Mouse (Mus musculus) neural tube, embryonic 14.5 days (tissue): Measurements from ENCODE around the gene Abhd16b. TPM values are rescaled to one million over a fixed set of nuclear protein-coding genes. Genes with fewer than 3 reads are reported as not detected.

ENCODE experiments used
- ATAC-seq: fragments of 200-750 bp; cut with Nextera tagmentation; 2 replicates; pipeline ENCODE4 v1.8.0; 2017; ENCODE audit warnings: low read depth, mild to moderate bottlenecking, moderate TSS enrichment, moderate library complexity
- H3K27ac ChIP-seq: fragments of 300-500 bp; sonication (generic); 2 replicates; pipeline ENCODE4 v1.5.1; 2014; ENCODE audit warnings: low read depth, mild to moderate bottlenecking, control low read depth, low read length, moderate library complexity, mixed read lengths
- H3K27me3 ChIP-seq: fragments of 300-500 bp; sonication (generic); 2 replicates; pipeline ENCODE4 v1.6.1; 2014; ENCODE audit warnings: low read length; ENCODE audit not compliant: control insufficient read depth, insufficient read depth
- H3K36me3 ChIP-seq: fragments of 300-500 bp; sonication (generic); 2 replicates; pipeline ENCODE4 v1.6.1; 2014; ENCODE audit warnings: low read length, mixed read lengths; ENCODE audit not compliant: control insufficient read depth, insufficient read depth
- H3K4me1 ChIP-seq: fragments of 300-500 bp; sonication (generic); 2 replicates; pipeline ENCODE4 v1.6.1; 2014; ENCODE audit warnings: low read length; ENCODE audit not compliant: control insufficient read depth, insufficient read depth
- H3K4me2 ChIP-seq: fragments of 300-500 bp; sonication (generic); 2 replicates; pipeline ENCODE4 v1.6.1; 2014; ENCODE audit warnings: mild to moderate bottlenecking, low read depth, low read length, control low read depth
- H3K4me3 ChIP-seq: fragments of 300-500 bp; sonication (generic); 2 replicates; pipeline ENCODE4 v1.5.1; 2014; ENCODE audit warnings: low read depth, low read length, control low read depth, mixed read lengths
- H3K9ac ChIP-seq: fragments of 300-500 bp; sonication (generic); replicated peaks from 2 replicates; pipeline ENCODE4 v1.6.1; 2014; ENCODE audit warnings: low read depth, mild to moderate bottlenecking, control low read depth, low read length, mixed read lengths
- H3K9me3 ChIP-seq: fragments of 300-500 bp; sonication (generic); 2 replicates; pipeline ENCODE4 v1.6.1; 2016; ENCODE audit warnings: low read length; ENCODE audit not compliant: control insufficient read depth
- WGBS: fragments of 180-500 bp; shearing (Covaris S2); extraction: QIAGEN DNeasy Blood & Tissue Kit; methylation state at CpG from one replicate; pipeline ENCODE4 v1.1.7; 2014; 5-methylcytosine and 5-hydroxymethylcytosine counted together
- polyA plus RNA-seq: library from polyadenylated mRNA; unstranded; fragments of >200 nt; fragmentation: Nextera tagmentation; extraction: Ambion mirVana; gene quantifications from 2 replicates; pipeline ENCODE4 v1.2.1, GENCODE M21; 2014

Gene Abhd16b
- polyA plus RNA-seq, 1 experiment from 2014 or later, result not detected

DNA sequence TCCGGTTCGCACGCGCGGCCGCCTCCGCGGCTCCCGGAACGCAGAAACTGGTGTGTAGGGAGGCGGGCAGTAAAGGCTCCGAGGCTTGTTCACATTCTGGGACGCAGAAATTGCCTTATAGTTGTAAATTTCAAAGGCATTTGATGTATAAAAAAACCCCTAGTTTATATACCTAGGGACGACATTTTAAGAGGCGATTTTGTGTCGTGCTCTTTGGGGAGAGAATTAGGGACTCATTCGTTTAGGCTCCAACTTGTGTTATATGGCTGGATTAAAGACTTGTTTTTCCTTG lies 27.9 kb downstream of the Abhd16b start:
- H3K4me3 ChIP-seq, result peak overlapping the region; percentile 95
- WGBS, result 1% methylated on average over 17 of the region's 17 CpGs
- peaks cover 20% of the 10 kb centered on the region for H3K4me1 ChIP-seq
- no peaks in the 10 kb centered on the region for H3K9me3 ChIP-seq
- no peak for ATAC-seq
- no peaks in the 10 kb centered on the region for H3K27me3 ChIP-seq
- H3K36me3 ChIP-seq, result peaks cover 14% of the 10 kb centered on the region
- H3K4me2 ChIP-seq, result peak overlapping the region; percentile 70
- peak overlapping the region; percentile 80 for H3K9ac ChIP-seq
- H3K27ac ChIP-seq, result peak overlapping the region; percentile 94

GRCm38 (mm10) chr2:181521491-181521890 lies 28.5 kb downstream of the Abhd16b start:
- Histone ChIP-seq H3K4me3 (peak overlapping the region; percentile 95), H3K4me1 (peaks cover 20% of the 10 kb centered on the region), H3K9ac (peak overlapping the region; percentile 80), H3K4me2 (peak overlapping the region; percentile 70), H3K36me3 (peaks cover 8% of the 10 kb centered on the region), H3K27ac (no peak overlapping the region), H3K27me3 (no peaks in the 10 kb centered on the region), H3K9me3 (no peaks in the 10 kb centered on the region)
- ATAC-seq, result no peak
- WGBS, result 55% methylated on average over 10 of the region's 10 CpGs

- Histone ChIP-seq H3K9ac (no peak overlapping the region), H3K36me3 (no peaks in the 10 kb centered on the region), H3K27ac (no peak overlapping the region), H3K4me1 (peaks cover 20% of the 10 kb centered on the region), H3K9me3 (no peaks in the 10 kb centered on the region), H3K4me3 (no peak overlapping the region), H3K4me2 (no peak overlapping the region), H3K27me3 (no peaks in the 10 kb centered on the region)
- WGBS, result 72% methylated on average over 5 of the region's 5 CpGs
- no peak for ATAC-seq
Measured at GRCm38 (mm10) chr2:181522811-181523210, 29.8 kb downstream of the Abhd16b start.

DNA sequence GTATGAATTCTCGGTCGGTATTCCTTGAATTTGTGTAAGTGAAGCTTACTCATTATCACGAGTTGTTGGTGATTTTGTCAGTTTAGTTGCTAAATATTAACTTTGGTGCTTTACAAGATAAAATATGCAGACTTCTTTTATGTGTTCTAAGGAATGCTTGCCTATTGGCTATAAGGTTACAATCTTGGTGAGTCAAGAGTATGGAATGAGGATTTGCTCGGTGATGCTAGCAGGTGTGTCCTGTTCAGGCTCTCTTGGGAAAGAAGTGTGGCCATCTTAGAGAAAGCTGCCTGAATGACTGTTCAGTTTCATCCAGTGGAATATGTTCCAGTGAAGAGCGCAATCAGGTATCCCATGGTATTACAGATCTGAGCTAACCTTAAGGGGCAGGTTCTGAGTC lies 32.5 kb downstream of the Abhd16b start:
- no peak overlapping the region for H3K4me3 ChIP-seq
- 95% methylated on average over 5 of the region's 5 CpGs for WGBS

GRCm38 (mm10) chr2:181529076-181529475 lies 36.1 kb downstream of the Abhd16b start:
- H3K27me3 ChIP-seq, result no peaks in the 10 kb centered on the region
- no peak overlapping the region for H3K4me2 ChIP-seq
- no peak overlapping the region for H3K27ac ChIP-seq
- 89% methylated on average over 1 of the region's 1 CpGs for WGBS
- no peak for ATAC-seq
- H3K4me1 ChIP-seq, result no peaks in the 10 kb centered on the region
- no peaks in the 10 kb centered on the region for H3K36me3 ChIP-seq
- H3K9me3 ChIP-seq, result no peaks in the 10 kb centered on the region; the same call in 1 of the 2 replicates
- H3K4me3 ChIP-seq, result no peak overlapping the region
- no peak overlapping the region for H3K9ac ChIP-seq

More for the DNA sequence above, 32.5 kb downstream of the Abhd16b start:
- H3K27ac ChIP-seq, result no peak overlapping the region
- no peak overlapping the region for H3K4me2 ChIP-seq
- no peaks in the 10 kb centered on the region for H3K27me3 ChIP-seq
- H3K9me3 ChIP-seq, result no peaks in the 10 kb centered on the region
- peaks cover 13% of the 10 kb centered on the region for H3K4me1 ChIP-seq
- no peaks in the 10 kb centered on the region for H3K36me3 ChIP-seq
- H3K9ac ChIP-seq, result no peak overlapping the region
- ATAC-seq, result no peak

DNA sequence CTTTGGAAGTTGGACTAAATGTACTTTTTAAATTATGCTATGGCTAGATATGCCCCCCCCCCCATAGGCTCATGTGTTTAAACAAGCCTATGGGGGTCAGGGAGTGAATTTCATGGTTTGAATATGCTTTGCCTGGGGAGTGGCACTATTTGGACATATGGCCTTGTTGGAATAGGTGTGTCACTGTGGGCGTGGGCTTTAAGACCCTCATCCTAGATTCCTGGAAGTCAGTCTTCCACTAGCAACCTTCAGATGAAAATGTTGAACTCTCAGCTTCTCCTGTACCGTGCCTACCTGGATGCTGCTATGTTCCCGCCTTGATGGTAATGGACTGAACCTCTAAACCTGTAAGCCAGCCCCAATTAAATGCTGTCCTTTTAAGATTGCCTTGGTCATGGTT lies 39.6 kb downstream of the Abhd16b start:
- Histone ChIP-seq H3K27me3 (no peaks in the 10 kb centered on the region), H3K27ac (no peak overlapping the region), H3K9ac (no peak overlapping the region), H3K36me3 (no peaks in the 10 kb centered on the region), H3K4me2 (no peak overlapping the region), H3K4me3 (no peak overlapping the region), H3K9me3 (no peaks in the 10 kb centered on the region; the same call in 1 of the 2 replicates), H3K4me1 (peaks cover 2% of the 10 kb centered on the region; the same call in 1 of the 2 replicates)
- ATAC-seq, result no peak
- 90% methylated on average over 3 of the region's 3 CpGs for WGBS

DNA sequence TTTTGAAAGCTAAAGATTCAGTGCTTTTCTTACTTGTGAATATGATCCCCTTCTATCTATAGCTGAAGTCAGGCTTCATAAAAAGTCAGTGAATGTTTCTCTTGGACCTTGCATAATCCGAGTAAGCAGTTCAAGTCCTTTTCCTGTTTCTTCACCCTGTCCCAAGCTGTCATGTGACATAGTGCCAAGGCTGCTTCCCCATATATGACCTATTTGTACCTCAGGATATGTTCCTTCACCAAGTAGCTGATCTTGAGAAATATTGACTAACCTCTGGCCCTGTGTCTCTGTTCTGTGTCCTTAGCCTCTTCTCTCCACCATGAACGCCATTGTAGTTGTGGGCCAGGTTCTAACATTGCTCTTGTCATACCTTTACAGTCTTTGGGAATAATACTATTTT lies 43.4 kb downstream of the Abhd16b start:
- Histone ChIP-seq H3K4me1 (peaks cover 6% of the 10 kb centered on the region; the same call in 1 of the 2 replicates), H3K9me3 (no peaks in the 10 kb centered on the region; the same call in 1 of the 2 replicates), H3K4me3 (no peak overlapping the region), H3K27me3 (no peaks in the 10 kb centered on the region), H3K4me2 (no peak overlapping the region), H3K9ac (no peak overlapping the region), H3K27ac (no peak overlapping the region), H3K36me3 (no peaks in the 10 kb centered on the region)
- no peak for ATAC-seq
- 95% methylated on average over 2 of the region's 2 CpGs for WGBS

- Histone ChIP-seq H3K27me3 (no peaks in the 10 kb centered on the region), H3K36me3 (no peaks in the 10 kb centered on the region), H3K9ac (0 out of 2 replicates have a peak overlapping the region, but pooled peaks have one; percentile 2), H3K4me1 (peaks cover 6% of the 10 kb centered on the region; the same call in 1 of the 2 replicates), H3K4me2 (no peak overlapping the region), H3K4me3 (no peak overlapping the region), H3K27ac (peak overlapping the region; percentile 48; the same call in 1 of the 2 replicates), H3K9me3 (no peaks in the 10 kb centered on the region)
- peak; percentile 79; the same call in 1 of the 2 replicates for ATAC-seq
- 73% methylated on average over 2 of the region's 2 CpGs for WGBS
Measured at GRCm38 (mm10) chr2:181537444-181538047, 44.5 kb downstream of the Abhd16b start.

GRCm38 (mm10) chr2:181541761-181542380 lies 48.9 kb downstream of the Abhd16b start:
- Histone ChIP-seq H3K9ac (no peak overlapping the region), H3K4me3 (no peak overlapping the region), H3K4me1 (peaks cover 6% of the 10 kb centered on the region; the same call in 1 of the 2 replicates), H3K27ac (no peak overlapping the region), H3K4me2 (no peak overlapping the region), H3K27me3 (no peaks in the 10 kb centered on the region), H3K9me3 (no peaks in the 10 kb centered on the region), H3K36me3 (peaks cover 5% of the 10 kb centered on the region; the same call in 1 of the 2 replicates)
- ATAC-seq, result no peak
- 87% methylated on average over 6 of the region's 6 CpGs for WGBS
